Mouse (Mus musculus) kidney, adult 8-10 months (tissue): ENCODE data around the gene 4933436I01Rik.

Source experiments
- DNase-seq, 2 experiments: peaks; one replicate each; pipeline ENCODE4 v3.0.0; 2022

The 4933436I01Rik gene

GRCm38 (mm10) chrX:67921350-67921749 lies at the start of gene 4933436I01Rik:
TSS of gene 4933436I01Rik (minus strand) at chrX:67921450.
- DNase-seq, result no peak

- DNase-seq, result peak; percentile 27 to 44
Measured at GRCm38 (mm10) chrX:67924769-67925470, 3.7 kb upstream of the 4933436I01Rik start.

GRCm38 (mm10) chrX:67883406-67883805 lies 37.8 kb downstream of the 4933436I01Rik start:
- no peak for DNase-seq
